Mouse (Mus musculus): Measurements from ENCODE around the gene Mybpc3.

GRCm38 (mm10) chr2:91182405-91183147 is 64.6 kb downstream of the Mybpc3 start:
- TF ChIP-seq EP300 (optimal IDR thresholded peaks at IDR 0.05): no peak
- TF ChIP-seq CTCF (IDR thresholded peaks at IDR 0.05; ENCODE audit: low read depth): no peak

All from stomach, postnatal 0 days (tissue).